Mouse (Mus musculus) small intestine, adult 2 months (tissue): ENCODE results near the gene Ttc22.

ENCODE experiments used
- CTCF ChIP-seq: fragments of 200-500 bp; IDR thresholded peaks from 2 replicates; pipeline ENCODE4 v1.5.1; 2012; ENCODE audit warnings: low read depth, mild to moderate bottlenecking, control low read depth, inconsistent platforms, low read length, moderate library complexity, mixed read lengths; ENCODE audit not compliant: insufficient replicate concordance, insufficient read length; ENCODE audit errors: extremely low read depth
- POLR2A ChIP-seq: fragments of 200-500 bp; IDR thresholded peaks from 2 replicates; pipeline ENCODE4 v1.6.1; 2012; ENCODE audit warnings: low read depth, mild to moderate bottlenecking, control low read depth, inconsistent platforms, low read length, moderate library complexity

DNA sequence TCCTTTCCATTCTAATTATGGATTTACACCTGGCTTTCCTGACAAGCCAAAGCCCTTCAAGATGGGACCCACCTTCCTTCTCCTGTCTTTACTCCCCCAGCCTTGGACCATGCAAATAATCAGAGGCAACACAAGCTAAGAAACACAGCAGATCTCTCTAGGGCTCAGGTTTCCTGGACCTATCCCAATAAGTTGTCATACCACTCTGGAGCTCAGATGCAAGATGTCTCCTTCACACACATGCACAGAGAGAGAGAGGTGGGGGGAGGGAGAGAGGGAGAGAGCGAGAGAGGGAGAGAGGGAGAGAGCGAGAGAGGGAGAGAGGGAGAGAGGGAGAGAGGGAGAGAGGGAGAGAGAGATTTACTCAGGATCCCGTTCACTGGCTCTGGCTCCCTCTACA, 10.1 kb downstream of the Ttc22 start:
- TF ChIP-seq CTCF (no peak), POLR2A (no peak)
